Mouse (Mus musculus): ENCODE results near the gene Rab27a. TPM values are rescaled to one million over a fixed set of nuclear protein-coding genes. Genes with fewer than 3 reads are reported as not detected.

Gene Rab27a
- 36.3 TPM for polyA plus RNA-seq (2017; shearing (Covaris generic))

DNA sequence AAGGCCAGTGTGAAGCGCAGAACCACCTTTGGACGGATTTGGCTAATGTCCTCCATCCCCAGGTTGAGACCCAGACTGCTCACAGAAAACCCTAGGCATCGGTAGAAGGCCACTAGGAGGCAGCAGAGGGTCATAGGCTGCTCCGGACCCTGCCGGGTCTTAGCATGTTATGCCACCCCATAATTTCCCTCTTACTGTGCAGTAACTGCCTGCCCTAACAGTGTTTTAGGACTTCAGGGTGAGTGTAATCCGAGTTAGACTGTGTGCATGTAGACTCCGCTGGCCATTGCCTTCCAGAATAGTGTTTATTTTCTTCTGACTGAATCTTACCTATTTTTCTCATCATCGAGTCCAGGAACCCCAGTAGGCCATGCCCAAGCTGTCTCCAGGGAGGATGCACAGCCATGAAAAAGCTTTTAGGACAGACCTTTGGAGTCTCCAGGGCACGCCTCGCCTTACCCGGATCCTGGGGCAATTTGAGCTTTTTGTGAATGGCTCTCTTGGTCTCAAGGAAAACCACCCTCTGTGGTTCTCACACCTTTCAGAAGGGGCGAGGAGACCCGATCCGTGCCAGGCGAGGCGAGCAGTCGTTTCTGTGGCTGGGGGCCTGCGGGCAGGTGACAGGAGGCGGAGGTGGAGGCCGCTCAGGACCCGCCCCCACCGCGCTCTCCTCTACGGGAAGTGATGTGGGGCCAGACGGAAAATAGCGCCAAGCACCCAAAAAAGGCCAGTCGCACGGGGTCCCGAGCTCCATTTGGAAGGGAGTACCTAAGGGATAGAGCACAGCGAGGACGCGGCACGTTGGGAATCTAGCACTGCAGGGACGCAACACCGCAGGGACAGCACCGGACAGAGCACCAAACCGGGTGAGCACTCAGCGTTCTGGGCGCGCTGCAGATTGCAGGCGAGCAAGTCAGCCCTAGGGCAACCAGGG, at the start of gene Rab27a:
Gene Rab27a, plus strand, starts transcription at position 709 of the 934 bp plus-strand sequence.

DNA sequence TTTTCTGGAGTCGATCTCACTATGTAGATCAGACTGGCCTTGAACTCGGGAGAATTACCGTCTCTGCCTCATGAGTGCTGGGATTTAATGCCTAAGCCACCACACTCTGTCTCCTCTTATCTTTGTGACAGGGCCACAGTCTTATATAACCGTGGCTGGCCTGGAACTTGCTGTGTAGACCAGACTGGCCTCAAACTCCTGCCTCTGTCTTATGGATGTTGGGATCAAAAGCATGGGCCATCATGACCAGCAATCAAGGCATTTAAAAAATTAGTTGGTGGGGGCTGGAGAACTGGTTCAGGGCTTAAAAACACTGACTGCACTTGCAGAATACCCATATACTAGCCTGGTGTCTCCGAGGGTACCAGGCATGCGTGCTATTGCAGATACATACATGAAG, 4.6 kb upstream of the Rab27a start, which contains the start of gene Pigb:
Gene Pigb, minus strand, starts transcription at position 299 of the 400 bp plus-strand sequence.

DNA sequence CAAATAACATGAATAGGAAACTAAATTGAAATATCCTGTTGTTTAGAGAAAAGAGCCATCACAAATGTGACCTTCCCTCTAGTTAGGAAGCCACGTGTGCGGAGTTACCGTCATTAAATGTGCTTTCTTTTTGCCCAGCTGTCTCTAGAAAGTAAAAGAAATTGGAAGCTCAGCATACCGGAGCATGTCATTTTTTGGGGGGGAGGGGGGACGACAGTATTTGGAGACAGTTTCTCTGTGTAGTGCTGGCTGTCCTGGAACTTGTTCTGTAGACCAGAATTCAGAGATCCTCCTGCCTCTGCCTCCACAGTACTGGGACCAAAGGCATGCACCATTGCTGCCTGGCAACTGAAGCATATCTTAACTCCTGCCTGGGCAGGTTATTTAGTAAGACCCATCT, 56.9 kb downstream of the Rab27a start, which contains the start of gene Khdc3:
Gene Khdc3, plus strand, starts transcription at position 301 of the 400 bp plus-strand sequence.

GRCm38 (mm10) chr9:73102181-73102580, 57.5 kb downstream of the Rab27a start, which contains the start of gene Gm20509:
Gm20509 (plus strand) TSS chr9:73102470.

DNA sequence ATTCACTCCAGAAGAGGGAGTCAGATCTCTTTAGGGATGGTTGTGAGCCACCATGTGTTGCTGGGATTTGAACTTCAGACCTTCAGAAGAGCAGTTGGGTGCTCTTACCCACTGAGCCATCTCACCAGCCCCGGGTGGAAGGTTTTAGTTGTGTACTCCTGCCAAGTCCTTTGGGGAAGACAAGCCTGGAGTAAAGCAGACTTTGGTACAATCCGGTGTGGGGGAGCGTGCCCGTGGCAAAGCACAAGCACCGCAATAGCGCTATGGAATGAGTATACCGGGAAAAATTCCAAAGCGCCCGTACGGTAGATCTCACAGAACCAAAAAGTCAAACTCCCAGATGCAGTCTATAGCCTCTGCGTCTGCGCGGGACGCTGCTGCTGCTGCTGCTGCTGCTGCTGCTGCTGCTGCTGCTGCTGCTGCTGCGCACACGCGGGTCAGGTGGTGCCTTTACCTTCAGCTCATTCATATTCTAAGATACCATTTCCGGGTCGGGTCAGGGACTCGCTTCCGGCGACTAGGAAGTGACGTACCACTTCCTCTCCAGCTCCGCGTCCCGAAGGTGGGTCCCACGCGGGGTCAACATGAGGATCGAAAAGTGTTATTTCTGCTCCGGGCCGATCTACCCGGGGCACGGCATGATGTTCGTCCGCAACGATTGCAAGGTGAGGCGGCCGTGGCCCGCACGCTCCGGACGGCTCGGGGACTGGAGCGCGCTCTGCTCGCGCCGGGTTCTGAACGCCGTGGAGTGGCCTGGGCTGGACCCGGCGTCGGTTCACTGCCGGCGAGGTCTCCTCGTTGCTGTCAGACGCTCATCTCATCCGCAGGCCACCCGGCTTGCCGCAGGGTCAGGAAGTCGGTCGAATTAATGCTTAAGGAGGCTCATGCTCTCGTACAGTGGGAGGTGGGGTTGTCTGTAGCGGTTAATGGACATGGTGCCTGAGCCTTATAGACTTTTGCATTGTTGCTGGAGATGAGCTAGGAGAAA, 68.6 kb downstream of the Rab27a start, which contains the start of gene Rsl24d1:
Gene Rsl24d1, plus strand, starts transcription at position 508 of the 988 bp plus-strand sequence.

Other genes with a start within 250 kb of the Rab27a start
- gene Prtg, start 238.0 kb upstream of the Rab27a start, polyA plus RNA-seq (2017; shearing (Covaris generic)), result not detected
- gene Pygo1, start 119.2 kb upstream of the Rab27a start, polyA plus RNA-seq (2017; shearing (Covaris generic)), result not detected
- gene Dyx1c1, start 86.1 kb upstream of the Rab27a start, polyA plus RNA-seq (2017; shearing (Covaris generic)), result 1.4 TPM
- not detected for gene Gm44503, start 86.0 kb upstream of the Rab27a start, polyA plus RNA-seq (2017; shearing (Covaris generic))
- gene Ccpg1os, start 59.5 kb upstream of the Rab27a start, polyA plus RNA-seq (2017; shearing (Covaris generic)), result 3.3 TPM
- 126 TPM for gene Ccpg1, start 59.4 kb upstream of the Rab27a start, polyA plus RNA-seq (2017; shearing (Covaris generic))
- gene Pigb, start 4.5 kb upstream of the Rab27a start, polyA plus RNA-seq (2017; shearing (Covaris generic)), result 11.9 TPM
- gene Khdc3, start 57.0 kb downstream of the Rab27a start, polyA plus RNA-seq (2017; shearing (Covaris generic)), result 0.20 TPM
- not detected for gene Gm20509, start 57.6 kb downstream of the Rab27a start, polyA plus RNA-seq (2017; shearing (Covaris generic))
- 77.1 TPM for gene Rsl24d1, start 68.6 kb downstream of the Rab27a start, polyA plus RNA-seq (2017; shearing (Covaris generic))

All from naive thymus-derived CD4-positive, alpha-beta T cell, adult 5 months (primary cell).